Mouse (Mus musculus): ENCODE results near the gene Prox1. TPM values are rescaled to one million over a fixed set of nuclear protein-coding genes. Genes with fewer than 3 reads are reported as not detected.
A peak's percentile ranks its signal among the peaks of the same experiment; 100 is the strongest.

Prox1 gene
- total RNA-seq, 2 experiments from 2014 or later: 94.4 to 114 TPM

DNA sequence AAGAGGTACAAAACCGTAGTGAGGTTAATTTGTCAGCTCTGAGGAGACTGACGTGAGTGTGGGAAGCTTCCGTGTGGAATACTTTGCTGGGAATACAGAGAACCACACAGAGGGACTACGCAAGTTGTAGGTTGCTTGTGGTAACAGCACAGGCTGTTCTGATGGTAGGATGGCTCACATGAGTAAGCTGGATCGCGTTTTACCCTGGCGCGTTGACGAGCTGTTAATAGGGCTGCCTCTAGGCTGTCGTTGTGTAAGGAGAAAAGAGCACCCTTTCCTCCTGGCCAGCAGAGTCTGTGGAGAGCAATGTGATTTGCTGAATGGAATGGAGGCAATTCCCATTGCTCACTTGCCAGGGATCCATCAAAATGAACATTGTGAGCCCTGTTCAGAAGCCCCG lies 93.9 kb downstream of the Prox1 start:
- peak; percentile 28 to 50 for DNase-seq

Other genes with a start within 250 kb of the Prox1 start
- 10 to 100 TPM; 74.5 to 77.0 TPM for gene Smyd2, start 248.4 kb downstream of the Prox1 start, total RNA-seq (2021)

Data from layer of hippocampus, postnatal 36 days (tissue).